18 mouse cellular contexts compared by ENCODE assay signal in the genomic region with DNA sequence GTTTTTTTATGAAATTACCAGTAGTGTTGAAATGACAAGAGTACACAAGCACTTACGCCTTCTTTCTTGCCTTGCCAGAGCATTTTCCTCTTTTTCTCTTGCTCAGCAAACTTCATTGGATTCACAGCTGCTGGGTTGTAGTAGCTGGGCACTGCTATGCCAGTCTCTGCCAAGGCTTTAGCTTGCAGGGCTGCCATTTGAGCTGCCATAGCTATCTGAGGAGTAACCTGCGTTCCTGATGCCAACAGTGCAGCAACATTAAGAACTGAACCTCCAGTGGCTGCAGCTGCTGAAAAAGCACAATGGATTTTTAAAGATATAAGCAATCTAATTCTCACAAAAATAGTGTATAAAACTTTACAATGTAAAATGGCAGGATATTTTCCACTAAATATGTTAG. TPM values are rescaled to one million over a fixed set of nuclear protein-coding genes. Genes with fewer than 3 reads are reported as not detected.
"Had no signal": no experiment of that assay in that cellular context is flagged by ENCODE, and none has a peak within 500 bp of the region (broad histone marks: within the 10 kb centered on the region; RNA-seq: fewer than 3 reads in every experiment).

No protein-coding gene starts in this region.

- H3K27ac ChIP-seq: midbrain, embryonic 13.5 days; midbrain, embryonic 15.5 days; neural tube, embryonic 13.5 days; neural tube, embryonic 15.5 days; stomach, embryonic 15.5 days; stomach, postnatal 0 days had no signal

- ATAC-seq: midbrain, embryonic 13.5 days; midbrain, embryonic 15.5 days had no signal

- H3K4me3 ChIP-seq: midbrain, embryonic 13.5 days; midbrain, embryonic 15.5 days; neural tube, embryonic 13.5 days; neural tube, embryonic 15.5 days; stomach, embryonic 15.5 days had no signal

- DNase-seq: lung, adult 18-20 months; lung, embryonic 14.5 days; lung, postnatal 10 days; lung, postnatal 4 days; retina, postnatal 1 day; right cerebral cortex, adult 18-20 months; right cerebral cortex, postnatal 25 days; right cerebral cortex, postnatal 4 days; thymus, adult 2 months; thymus, postnatal 25 days; thymus, postnatal 4 days had no signal

RNA-seq across cellular contexts. Expression of a gene that starts 18.5 kb away (rescaled TPM):
- total RNA-seq: monocyte, adult 5-6 weeks had no signal
